Mouse (Mus musculus) G1E-ER4 (cell line): ENCODE measurements at regions not wholly inside any gene's neighbourhood (a gene's known extent, or its start where the extent isn't known, plus 50 kb on each side); places are given as distances from the start of the nearest gene placed in this dataset.

Experiments
- GATA1 ChIP-seq: IDR thresholded peaks from one replicate; pipeline ENCODE4 v1.8.0; 2012; ENCODE audit warnings: low read length, inconsistent platforms

DNA sequence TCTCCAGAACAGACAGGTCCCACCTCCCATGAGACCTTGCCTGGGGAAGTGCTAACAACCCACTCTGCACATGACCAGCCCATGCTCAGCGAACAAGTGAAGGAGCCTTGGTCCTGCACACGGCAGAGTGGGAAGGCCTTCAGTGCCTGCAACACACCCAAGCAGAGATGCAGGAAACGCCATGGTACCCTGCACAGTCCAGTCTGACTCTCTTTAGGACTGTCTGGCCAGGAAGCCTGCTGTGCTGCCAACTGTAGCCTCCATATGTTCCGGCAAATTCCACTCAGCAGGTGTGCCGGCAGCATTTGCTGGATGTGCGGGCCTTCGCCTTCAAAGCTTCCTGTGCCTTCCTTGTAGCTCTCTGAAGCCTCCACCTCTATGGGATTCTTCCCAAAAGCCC, 126.5 kb downstream of the Rpl14 start:
- TF ChIP-seq GATA1 = no peak

DNA sequence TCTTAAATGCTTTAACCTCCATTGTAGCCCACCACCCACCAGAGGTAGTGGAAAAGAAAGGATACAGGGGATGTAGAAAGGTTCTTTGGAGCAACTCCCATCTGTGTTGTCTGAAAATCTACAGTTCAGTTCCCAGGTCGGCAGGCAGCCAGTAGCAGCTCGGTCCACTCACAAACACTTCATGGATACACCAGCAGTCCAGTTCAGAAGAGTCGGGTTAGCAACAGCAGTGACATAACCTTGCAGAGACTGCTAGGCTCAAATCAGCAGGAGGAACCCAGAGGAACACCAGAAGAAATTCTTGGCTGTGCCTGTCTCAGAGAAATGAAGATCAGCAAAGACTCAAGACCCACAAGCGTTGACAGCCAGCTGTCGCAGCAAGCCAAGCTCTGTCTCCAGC, 128.5 kb downstream of the Rpl14 start:
- no peak for TF ChIP-seq GATA1

DNA sequence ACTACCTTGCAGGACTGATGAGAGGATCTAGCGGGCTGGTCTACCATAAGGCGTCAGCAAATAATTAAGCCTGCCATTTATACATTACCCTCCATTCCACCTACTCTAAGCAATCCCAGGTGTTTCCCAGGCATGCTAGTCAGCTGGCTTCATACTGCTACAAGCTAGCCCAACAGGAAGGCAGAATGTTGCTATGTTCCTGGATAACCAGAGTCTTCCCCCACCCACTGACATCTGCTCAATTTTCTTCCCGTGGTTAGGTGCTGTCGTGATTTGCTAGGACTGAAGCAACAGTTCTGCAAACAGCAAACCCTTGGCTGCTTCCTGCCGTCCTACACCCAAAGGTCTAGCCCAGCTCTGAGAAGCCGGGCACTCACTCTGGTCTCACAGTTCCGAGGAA, 131.6 kb downstream of the Rpl14 start:
- TF ChIP-seq GATA1 = no peak

DNA sequence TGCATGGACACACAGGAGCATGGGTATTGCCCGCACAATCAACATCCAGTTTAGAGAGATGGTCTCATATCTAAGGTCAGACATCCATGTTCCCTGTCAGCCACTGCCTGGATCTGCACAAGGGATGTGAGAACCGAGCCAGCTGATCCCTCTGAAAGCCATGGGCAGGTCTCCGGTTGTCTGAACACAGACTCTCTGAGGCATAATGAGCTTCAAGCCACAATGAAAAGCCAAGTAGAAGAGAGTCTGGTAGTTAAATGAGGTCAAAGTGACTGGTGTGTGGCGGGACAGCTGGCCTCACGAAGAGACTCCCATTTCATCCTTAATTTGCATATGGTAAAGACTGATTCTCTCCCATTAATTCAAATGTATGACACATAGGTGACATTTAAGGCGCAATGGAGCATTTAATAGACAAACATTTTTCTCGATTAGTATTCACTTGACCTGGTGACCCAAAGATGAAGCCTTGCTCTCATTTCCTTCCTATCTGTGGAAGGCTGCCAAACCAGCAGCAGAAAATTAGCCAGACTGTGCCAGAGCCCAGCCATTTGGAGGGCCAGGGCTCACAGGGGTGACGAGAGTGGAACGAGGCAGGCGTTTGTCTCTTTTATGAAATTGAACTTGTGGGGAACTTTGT, 132.2 kb downstream of the Rpl14 start:
- no peak for TF ChIP-seq GATA1

DNA sequence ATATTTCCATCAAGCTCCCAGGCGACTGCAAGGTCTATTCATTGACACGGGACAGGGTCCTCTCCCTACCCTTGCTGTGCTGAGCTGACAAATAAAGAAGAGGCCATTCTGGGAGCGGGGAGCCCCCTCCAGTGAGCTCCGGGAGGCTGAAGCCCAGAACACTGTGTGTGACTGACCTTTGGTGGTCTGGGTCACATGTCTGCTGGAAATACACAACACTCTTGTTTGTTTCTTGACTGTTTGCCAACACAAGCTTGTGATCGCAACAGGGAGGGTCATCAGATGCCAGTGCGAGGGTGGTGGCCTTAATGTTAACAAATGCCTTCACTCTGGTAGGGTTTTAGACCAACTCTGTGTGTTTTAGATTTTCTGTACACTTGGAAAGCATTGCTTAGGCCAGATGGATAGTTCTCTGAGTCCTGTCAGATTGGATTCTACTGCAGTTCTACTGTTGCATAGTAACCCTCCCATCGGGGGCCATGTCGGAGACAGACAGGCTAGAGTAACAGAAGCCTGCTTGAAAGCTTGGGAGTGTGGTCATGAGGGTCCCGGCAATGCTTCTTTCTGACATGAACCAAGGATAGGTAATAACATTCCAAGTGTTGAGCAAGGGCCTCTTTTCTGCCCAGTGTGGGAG, 135.4 kb downstream of the Rpl14 start:
- TF ChIP-seq GATA1 = no peak

DNA sequence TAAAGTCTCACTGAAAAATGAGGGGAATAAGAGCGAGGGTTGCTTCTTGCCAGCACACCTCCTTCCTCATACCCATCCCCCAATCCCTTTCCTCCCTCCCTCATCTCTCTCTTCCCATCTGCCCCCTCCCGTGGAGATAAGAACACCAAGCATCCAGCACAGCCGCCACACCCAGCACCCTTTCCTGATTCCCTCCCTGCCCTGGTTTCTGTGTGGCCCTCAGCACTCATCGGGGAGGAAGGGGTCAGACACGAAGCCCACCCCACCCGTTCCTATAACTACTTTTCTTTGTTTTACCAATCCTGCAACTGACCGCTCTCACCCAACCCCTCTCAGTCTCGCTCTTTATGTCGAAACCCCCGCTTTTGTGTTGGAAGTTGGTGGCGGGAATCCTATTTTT, 137.3 kb downstream of the Rpl14 start:
- no peak for TF ChIP-seq GATA1

DNA sequence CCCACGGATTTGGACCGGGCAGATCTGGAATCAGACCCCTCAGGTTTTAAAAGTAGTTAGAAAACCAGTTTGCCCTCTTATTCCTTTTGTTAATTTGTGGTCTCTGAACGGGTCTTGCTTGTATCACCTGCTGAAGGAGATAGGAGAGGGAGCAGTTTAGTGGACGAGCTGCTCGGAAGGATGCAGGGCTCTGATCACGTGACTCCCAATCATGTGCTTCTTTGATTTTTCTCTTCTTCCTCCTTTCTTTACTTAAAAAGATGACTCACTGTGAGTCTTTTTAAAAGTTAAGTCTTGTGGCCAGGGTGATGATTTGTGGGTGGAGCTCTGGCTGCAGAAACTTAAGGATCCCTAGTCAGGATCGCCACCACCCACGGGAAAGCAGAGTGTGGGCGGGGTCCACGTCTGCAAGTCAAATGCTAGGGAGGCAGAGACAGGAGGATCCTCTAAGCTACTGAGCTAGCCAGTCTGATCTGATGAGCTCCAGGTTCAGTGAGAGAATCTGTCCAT, 138.0 kb downstream of the Rpl14 start:
- TF ChIP-seq GATA1 = no peak

DNA sequence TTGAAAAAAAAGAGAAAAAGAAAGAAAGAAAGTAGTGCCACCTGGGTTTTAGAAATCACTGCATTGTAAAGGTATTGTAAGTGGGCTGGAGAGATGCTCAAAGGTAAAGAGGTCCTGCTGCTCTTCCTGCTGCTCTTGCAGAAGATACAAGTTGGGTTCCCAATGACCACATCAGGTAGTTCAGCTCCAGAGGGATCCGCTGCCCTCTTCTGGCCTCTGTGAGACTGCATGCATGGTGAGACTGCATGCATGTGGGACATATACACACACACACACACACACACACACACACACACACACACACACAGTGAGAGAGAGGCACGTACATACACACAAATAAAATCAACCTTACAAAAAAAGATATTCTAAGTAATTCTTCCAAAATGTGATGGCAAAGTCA, 141.7 kb downstream of the Rpl14 start:
- no peak for TF ChIP-seq GATA1

DNA sequence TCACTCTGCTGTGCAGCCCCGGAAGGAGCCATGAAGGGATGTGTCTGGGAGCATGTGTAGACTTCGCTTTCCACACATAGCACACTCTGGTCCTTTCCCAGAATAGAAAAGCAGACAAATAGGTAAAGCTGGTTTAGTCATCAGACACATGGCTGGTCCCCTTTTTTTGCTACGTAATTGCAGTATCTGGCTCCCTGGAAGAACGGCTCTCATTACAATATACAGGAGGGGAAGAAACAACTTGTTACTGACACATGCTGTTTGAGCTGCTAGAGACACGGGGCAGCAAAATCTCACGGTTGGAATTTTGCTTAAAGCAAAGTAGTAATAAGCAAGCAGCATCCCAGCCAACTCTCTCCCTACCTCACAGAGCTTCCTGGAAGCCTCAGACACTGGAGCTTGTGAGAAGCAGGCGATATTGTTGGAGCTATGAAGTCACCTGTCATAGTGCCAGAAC, 144.4 kb downstream of the Rpl14 start:
- no peak for TF ChIP-seq GATA1

DNA sequence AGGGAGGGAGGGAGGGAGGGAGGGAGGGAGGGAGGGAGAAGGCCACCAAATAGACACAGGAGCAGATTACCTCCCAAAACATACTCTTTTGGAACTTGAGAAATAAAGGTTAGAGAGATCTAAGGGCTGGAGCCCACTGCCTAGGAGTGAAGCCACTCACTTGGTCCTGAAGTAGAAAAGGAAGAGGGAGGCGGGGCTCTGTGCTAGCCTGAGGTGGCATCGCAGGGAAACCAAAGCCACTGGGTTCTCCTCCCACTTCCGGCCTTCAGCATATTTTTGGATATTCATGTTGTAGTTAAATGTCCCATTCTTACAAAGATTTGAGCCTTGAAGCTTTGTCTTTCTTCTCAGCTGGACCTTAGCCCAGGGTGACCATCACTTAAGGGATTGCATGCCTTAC, 147.6 kb downstream of the Rpl14 start:
- TF ChIP-seq GATA1 = no peak

DNA sequence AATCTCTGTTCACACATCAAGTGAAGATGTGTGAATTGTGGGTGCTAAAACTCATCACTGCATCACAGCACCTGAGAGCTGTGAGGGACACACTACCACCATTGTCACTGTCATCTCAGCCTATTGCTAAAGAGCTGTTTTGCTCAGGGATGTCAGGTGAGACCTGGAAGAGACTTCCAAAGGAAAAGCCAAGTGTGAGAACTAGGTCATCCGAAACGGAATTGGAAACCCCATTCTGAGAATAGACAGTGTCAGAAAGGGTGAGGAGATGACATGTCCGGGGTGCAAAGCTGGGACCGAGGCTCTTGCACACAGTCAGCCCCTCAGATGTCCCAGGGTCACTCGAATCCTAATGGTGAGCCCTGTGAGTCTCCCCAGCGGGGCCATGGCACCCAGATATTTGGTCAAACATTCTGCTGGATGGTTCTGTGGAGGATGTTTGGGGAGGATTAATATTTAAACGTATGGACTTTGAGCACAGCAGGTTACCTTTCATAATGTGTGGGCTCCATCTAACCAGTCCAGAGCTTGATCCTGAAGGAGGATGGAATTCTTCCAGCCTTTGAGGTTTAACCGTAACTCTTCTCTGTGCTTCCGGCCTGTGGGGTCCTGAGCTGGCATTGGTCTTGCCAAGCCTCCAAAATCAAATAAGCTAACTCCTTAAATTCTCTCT, 150.3 kb downstream of the Rpl14 start:
- TF ChIP-seq GATA1 = no peak

DNA sequence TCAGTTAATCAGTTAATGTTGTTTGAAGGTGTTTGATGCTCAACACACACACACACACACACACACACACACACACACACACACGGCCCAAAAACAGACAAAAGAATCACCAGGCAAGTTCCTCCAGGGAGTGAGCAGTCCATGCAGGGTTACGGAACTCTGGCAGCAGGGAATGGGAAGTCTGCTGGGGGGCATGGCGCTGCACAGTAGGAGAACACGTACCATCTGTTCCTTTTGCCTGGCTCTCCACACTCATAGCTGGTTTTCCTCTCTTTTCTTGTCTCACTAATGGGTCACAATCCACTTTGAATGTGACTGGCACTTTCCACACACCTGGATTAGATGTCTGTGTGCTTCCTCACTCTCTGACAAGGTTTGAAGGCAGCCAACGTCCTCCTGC, 151.8 kb downstream of the Rpl14 start:
- no peak for TF ChIP-seq GATA1

DNA sequence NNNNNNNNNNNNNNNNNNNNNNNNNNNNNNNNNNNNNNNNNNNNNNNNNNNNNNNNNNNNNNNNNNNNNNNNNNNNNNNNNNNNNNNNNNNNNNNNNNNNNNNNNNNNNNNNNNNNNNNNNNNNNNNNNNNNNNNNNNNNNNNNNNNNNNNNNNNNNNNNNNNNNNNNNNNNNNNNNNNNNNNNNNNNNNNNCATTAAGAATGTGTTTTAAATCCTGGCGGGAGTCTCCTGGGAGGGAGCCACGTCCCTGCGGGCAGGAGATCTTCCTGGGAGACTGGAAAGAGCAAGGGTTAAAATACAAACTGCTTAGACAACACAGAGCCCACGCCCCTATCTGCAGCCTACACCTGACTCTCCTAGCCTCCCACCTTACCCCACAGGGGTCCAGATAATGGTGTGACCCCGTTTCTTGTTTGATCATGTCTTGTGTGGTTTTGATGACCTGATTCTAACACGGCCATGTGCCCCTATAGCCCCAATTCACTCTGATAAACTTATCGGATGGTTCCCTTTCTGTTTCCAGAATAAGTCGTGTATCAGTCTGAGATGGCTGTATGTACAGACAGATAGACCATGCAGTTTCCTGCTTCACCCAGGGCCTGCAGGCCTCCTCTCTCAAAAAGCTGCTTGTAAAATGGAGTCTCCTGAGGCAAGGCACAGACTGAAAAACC, 160.8 kb downstream of the Rpl14 start:
- TF ChIP-seq GATA1 = no peak

DNA sequence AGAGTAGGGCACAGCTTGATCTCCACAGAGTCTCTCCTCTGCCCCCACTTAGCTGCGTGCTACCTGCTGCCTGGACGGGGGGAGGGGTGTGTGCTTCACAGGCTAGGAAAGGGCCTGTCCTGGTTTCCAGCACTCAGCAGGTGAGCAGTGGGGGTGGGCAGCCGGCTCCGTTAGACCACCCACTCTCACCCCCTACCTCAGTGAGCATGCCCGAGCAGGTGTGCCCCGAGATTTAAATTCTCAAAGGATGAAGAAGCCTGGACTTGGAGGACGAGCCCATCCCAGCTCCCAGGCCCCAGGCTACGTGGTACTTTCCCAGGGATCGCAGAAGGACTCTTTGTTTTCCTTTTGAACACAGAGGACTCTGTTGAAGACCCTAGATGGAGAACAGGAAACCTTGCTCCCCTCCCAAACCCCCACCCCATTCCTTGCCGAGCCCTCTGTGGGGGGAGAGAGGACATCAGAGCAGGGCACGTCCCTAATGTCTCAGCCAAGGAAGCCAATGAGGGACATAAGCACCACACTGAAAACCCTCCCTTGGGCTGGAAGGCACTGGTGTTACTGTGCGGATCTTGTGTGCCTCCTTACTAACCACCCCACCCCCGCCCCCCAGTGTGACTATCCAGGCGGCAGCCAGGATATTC, 161.5 kb downstream of the Rpl14 start:
- TF ChIP-seq GATA1 = no peak

DNA sequence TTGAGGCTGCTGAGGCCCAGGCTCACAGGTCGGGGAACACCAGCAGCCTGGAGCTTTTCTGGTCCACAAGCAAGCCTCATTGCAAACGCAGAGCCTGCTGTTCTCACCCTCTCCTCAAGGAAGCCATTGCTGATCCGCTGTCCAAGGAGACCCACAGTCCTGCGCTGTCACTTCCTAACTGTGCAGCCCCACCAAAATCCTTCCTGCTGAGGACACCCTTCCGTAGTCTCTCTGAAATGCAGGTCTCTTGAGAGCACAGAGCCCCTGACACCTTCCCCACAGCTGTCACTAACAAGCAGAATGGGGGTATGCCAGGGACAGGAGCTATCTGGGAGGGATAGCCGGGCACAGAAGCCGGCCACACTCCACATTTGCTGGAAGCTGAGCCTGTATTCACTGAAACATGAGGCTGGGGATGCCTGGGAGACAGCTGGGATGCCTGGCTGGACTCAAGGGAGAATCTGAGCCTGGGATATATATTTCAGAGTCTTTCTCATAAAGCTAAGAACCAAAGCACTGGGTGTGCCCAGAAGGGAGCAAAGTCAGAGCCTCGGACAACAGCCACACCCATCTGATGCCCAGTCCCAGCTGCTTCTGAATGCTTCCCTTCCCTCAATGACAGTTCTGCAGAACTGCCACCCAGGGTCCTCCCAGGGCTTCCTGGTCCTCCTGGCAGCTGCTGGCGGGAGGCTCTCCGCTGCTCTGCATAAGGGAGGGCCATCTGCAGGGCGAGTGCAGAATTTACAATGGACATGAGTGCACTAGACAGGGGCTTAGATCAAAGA, 162.6 kb downstream of the Rpl14 start:
- no peak for TF ChIP-seq GATA1
